Mouse (Mus musculus): ENCODE results near the gene Uba52. TPM values are rescaled to one million over a fixed set of nuclear protein-coding genes. Genes with fewer than 3 reads are reported as not detected.

Gene Uba52
- total and polyA plus RNA-seq, 2 experiments from 2014 or later = 887 to 1,011 TPM

- Histone ChIP-seq H3K9ac (replicated peaks; ENCODE audit: low read depth, low read length) (peak overlapping the region; percentile 87), H3K27me3 (ENCODE audit: control insufficient read depth, insufficient read depth, low read length) (no peaks in the 10 kb centered on the region), H3K4me3 (ENCODE audit: low read depth, low read length) (peak overlapping the region; percentile 76), H3K36me3 (replicated peaks; ENCODE audit: control insufficient read depth, insufficient read depth, low read length) (peaks cover 26% of the 10 kb centered on the region), H3K4me1 (ENCODE audit: control insufficient read depth, insufficient read depth) (peaks cover 22% of the 10 kb centered on the region), H3K27ac (ENCODE audit: low read depth) (peak overlapping the region; percentile 96), H3K9me3 (replicated peaks; ENCODE audit: control insufficient read depth, low read length) (no peaks in the 10 kb centered on the region), H3K4me2 (ENCODE audit: low read depth, low read length) (peak overlapping the region; percentile 99)
- DNase-seq (ENCODE audit: low spot score) (no peak), ATAC-seq (ENCODE audit: insufficient read depth, low read depth) (no peak)
- 7% methylated on average over 25 of the region's 25 CpGs for WGBS
- TF ChIP-seq CTCF (IDR thresholded peaks at IDR 0.05; ENCODE audit: low read depth) (no peak), EP300 (IDR thresholded peaks at IDR 0.05; ENCODE audit: low read depth) (no peak)
These were observed 1.2 kb downstream of the Uba52 start for GRCm38 (mm10) chr8:70509281-70509952.

GRCm38 (mm10) chr8:70507027-70507393 lies 3.6 kb downstream of the Uba52 start:
- WGBS = 60% methylated on average over 5 of the region's 5 CpGs

GRCm38 (mm10) chr8:70506328-70507026 lies 4.1 kb downstream of the Uba52 start, which contains the start of gene Rex1bd:
Gene Rex1bd (minus strand): TSS chr8:70506752.
- Histone ChIP-seq H3K27me3 (ENCODE audit: control insufficient read depth, insufficient read depth, low read length) (peaks cover 16% of the 10 kb centered on the region), H3K27ac (ENCODE audit: low read depth) (peak within 1 kb of the TSS; percentile 89), H3K4me3 (ENCODE audit: low read depth, low read length) (peak within 1 kb of the TSS; percentile 87), H3K9me3 (replicated peaks; ENCODE audit: control insufficient read depth, low read length) (no peaks in the 10 kb centered on the region), H3K4me2 (ENCODE audit: low read depth, low read length) (peak within 1 kb of the TSS; percentile 76), H3K9ac (replicated peaks; ENCODE audit: low read depth, low read length) (peak within 1 kb of the TSS; percentile 81), H3K4me1 (ENCODE audit: control insufficient read depth, insufficient read depth) (peaks cover 34% of the 10 kb centered on the region), H3K36me3 (replicated peaks; ENCODE audit: control insufficient read depth, insufficient read depth, low read length) (peaks cover 17% of the 10 kb centered on the region)
- peak; percentile 88 for DNase-seq (ENCODE audit: low spot score)
- WGBS = 3% methylated on average over 38 of the region's 40 CpGs
- ATAC-seq (ENCODE audit: insufficient read depth, low read depth) = peak; percentile 84
- TF ChIP-seq EP300 (IDR thresholded peaks at IDR 0.05; ENCODE audit: low read depth) (peak; percentile 43; the same call in 1 of the 2 replicates), CTCF (IDR thresholded peaks at IDR 0.05; ENCODE audit: low read depth) (peak; percentile 83)

More at GRCm38 (mm10) chr8:70507027-70507393, 3.6 kb downstream of the Uba52 start:
- ATAC-seq (ENCODE audit: insufficient read depth, low read depth) = no peak
- Histone ChIP-seq H3K9me3 (replicated peaks; ENCODE audit: control insufficient read depth, low read length) (no peaks in the 10 kb centered on the region), H3K4me1 (ENCODE audit: control insufficient read depth, insufficient read depth) (peaks cover 29% of the 10 kb centered on the region), H3K27ac (ENCODE audit: low read depth) (no peak overlapping the region), H3K4me3 (ENCODE audit: low read depth, low read length) (no peak overlapping the region), H3K4me2 (ENCODE audit: low read depth, low read length) (no peak overlapping the region), H3K27me3 (ENCODE audit: control insufficient read depth, insufficient read depth, low read length) (peaks cover 10% of the 10 kb centered on the region), H3K36me3 (replicated peaks; ENCODE audit: control insufficient read depth, insufficient read depth, low read length) (peaks cover 17% of the 10 kb centered on the region), H3K9ac (replicated peaks; ENCODE audit: low read depth, low read length) (no peak overlapping the region)
- TF ChIP-seq EP300 (IDR thresholded peaks at IDR 0.05; ENCODE audit: low read depth) (no peak), CTCF (IDR thresholded peaks at IDR 0.05; ENCODE audit: low read depth) (no peak)
- no peak for DNase-seq (ENCODE audit: low spot score)

GRCm38 (mm10) chr8:70505698-70506327 lies 4.8 kb downstream of the Uba52 start:
- Histone ChIP-seq H3K4me3 (ENCODE audit: low read depth, low read length) (peak overlapping the region; percentile 87), H3K36me3 (replicated peaks; ENCODE audit: control insufficient read depth, insufficient read depth, low read length) (peaks cover 17% of the 10 kb centered on the region), H3K9me3 (replicated peaks; ENCODE audit: control insufficient read depth, low read length) (no peaks in the 10 kb centered on the region), H3K4me2 (ENCODE audit: low read depth, low read length) (peak overlapping the region; percentile 76), H3K27me3 (ENCODE audit: control insufficient read depth, insufficient read depth, low read length) (peaks cover 22% of the 10 kb centered on the region), H3K4me1 (ENCODE audit: control insufficient read depth, insufficient read depth) (peaks cover 30% of the 10 kb centered on the region), H3K9ac (replicated peaks; ENCODE audit: low read depth, low read length) (peak overlapping the region; percentile 81), H3K27ac (ENCODE audit: low read depth) (peak overlapping the region; percentile 89; the same call in 1 of the 2 replicates)
- ATAC-seq (ENCODE audit: insufficient read depth, low read depth) (peak; percentile 1; the same call in 1 of the 2 replicates), DNase-seq (ENCODE audit: low spot score) (no peak)
- TF ChIP-seq EP300 (IDR thresholded peaks at IDR 0.05; ENCODE audit: low read depth) (no peak), CTCF (IDR thresholded peaks at IDR 0.05; ENCODE audit: low read depth) (no peak)
- 37% methylated on average over 32 of the region's 32 CpGs for WGBS

GRCm38 (mm10) chr8:70504851-70505250 lies 5.8 kb downstream of the Uba52 start:
- DNase-seq (ENCODE audit: low spot score) = peak; percentile 43
- no peak for ATAC-seq (ENCODE audit: insufficient read depth, low read depth)
- Histone ChIP-seq H3K36me3 (replicated peaks; ENCODE audit: control insufficient read depth, insufficient read depth, low read length) (peaks cover 17% of the 10 kb centered on the region), H3K9ac (replicated peaks; ENCODE audit: low read depth, low read length) (no peak overlapping the region), H3K27me3 (ENCODE audit: control insufficient read depth, insufficient read depth, low read length) (peaks cover 32% of the 10 kb centered on the region), H3K4me3 (ENCODE audit: low read depth, low read length) (no peak overlapping the region), H3K4me2 (ENCODE audit: low read depth, low read length) (no peak overlapping the region), H3K27ac (ENCODE audit: low read depth) (no peak overlapping the region), H3K9me3 (replicated peaks; ENCODE audit: control insufficient read depth, low read length) (no peaks in the 10 kb centered on the region), H3K4me1 (ENCODE audit: control insufficient read depth, insufficient read depth) (peaks cover 30% of the 10 kb centered on the region)
- WGBS = 79% methylated on average over 3 of the region's 3 CpGs
- no peak for TF ChIP-seq EP300 (IDR thresholded peaks at IDR 0.05; ENCODE audit: low read depth)
- peak; percentile 85 for TF ChIP-seq CTCF (IDR thresholded peaks at IDR 0.05; ENCODE audit: low read depth)

All from heart, postnatal 0 days (tissue).